Mouse (Mus musculus): ENCODE results near the gene Pitpnm3. TPM values are rescaled to one million over a fixed set of nuclear protein-coding genes. Genes with fewer than 3 reads are reported as not detected.

Gene Pitpnm3
- polyA plus RNA-seq, 1 experiment from 2014 or later, result 0.19 TPM

- no peaks in the 10 kb centered on the region for H3K36me3 ChIP-seq
- H3K9me3 ChIP-seq (replicated peaks), result no peaks in the 10 kb centered on the region
- H3K27me3 ChIP-seq (replicated peaks), result peaks cover 24% of the 10 kb centered on the region
- no peak overlapping the region for H3K9ac ChIP-seq
- ATAC-seq, result no peak
- H3K4me2 ChIP-seq, result no peak overlapping the region
- H3K27ac ChIP-seq, result no peak overlapping the region
- no peak overlapping the region for H3K4me3 ChIP-seq
- WGBS (ENCODE audit: insufficient replicate concordance), result 79% methylated on average over 9 of the region's 9 CpGs
- H3K4me1 ChIP-seq, result peaks cover 16% of the 10 kb centered on the region; the same call in 1 of the 2 replicates
Measured at GRCm38 (mm10) chr11:72026516-72026915, 109.1 kb downstream of the Pitpnm3 start.

DNA sequence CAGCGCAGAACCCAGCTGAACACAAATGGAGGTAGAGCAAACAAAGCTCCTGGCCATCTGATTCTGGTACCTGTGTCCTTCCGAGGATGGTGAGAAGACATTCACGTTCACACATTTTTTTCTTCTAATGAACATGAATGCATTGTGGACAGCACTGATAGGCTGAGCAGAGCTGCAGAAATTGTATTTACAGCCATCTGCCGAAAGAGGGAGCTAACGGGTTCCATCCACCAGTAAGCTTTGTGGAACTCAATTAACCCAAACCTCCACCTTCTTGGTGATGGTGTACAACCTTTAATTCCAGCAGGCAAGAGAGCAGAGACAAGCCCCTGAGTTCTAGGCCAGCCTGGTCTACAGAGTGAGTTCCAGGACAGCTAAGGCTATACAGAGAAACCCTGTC lies 109.7 kb downstream of the Pitpnm3 start:
- Histone ChIP-seq H3K9ac (no peak overlapping the region), H3K27me3 (replicated peaks) (peaks cover 24% of the 10 kb centered on the region), H3K27ac (no peak overlapping the region), H3K4me2 (no peak overlapping the region), H3K4me3 (no peak overlapping the region), H3K36me3 (no peaks in the 10 kb centered on the region), H3K9me3 (replicated peaks) (no peaks in the 10 kb centered on the region), H3K4me1 (peaks cover 16% of the 10 kb centered on the region; the same call in 1 of the 2 replicates)
- WGBS (ENCODE audit: insufficient replicate concordance), result 23% methylated on average over 5 of the region's 5 CpGs
- ATAC-seq, result no peak

GRCm38 (mm10) chr11:72024193-72024781 lies 111.3 kb downstream of the Pitpnm3 start:
- H3K27ac ChIP-seq, result no peak overlapping the region
- H3K4me1 ChIP-seq, result peaks cover 16% of the 10 kb centered on the region; the same call in 1 of the 2 replicates
- H3K9me3 ChIP-seq (replicated peaks), result no peaks in the 10 kb centered on the region
- H3K27me3 ChIP-seq (replicated peaks), result peaks cover 9% of the 10 kb centered on the region
- WGBS (ENCODE audit: insufficient replicate concordance), result 32% methylated on average over 5 of the region's 5 CpGs
- no peak overlapping the region for H3K4me2 ChIP-seq
- no peak overlapping the region for H3K9ac ChIP-seq
- no peak overlapping the region for H3K4me3 ChIP-seq
- ATAC-seq, result peak; percentile 19; the same call in 1 of the 2 replicates
- H3K36me3 ChIP-seq, result no peaks in the 10 kb centered on the region

GRCm38 (mm10) chr11:72023581-72023980 lies 112.0 kb downstream of the Pitpnm3 start:
- Histone ChIP-seq H3K36me3 (no peaks in the 10 kb centered on the region), H3K27me3 (replicated peaks) (peaks cover 2% of the 10 kb centered on the region; the same call in 1 of the 2 replicates), H3K9ac (no peak overlapping the region), H3K27ac (no peak overlapping the region), H3K9me3 (replicated peaks) (no peaks in the 10 kb centered on the region), H3K4me3 (no peak overlapping the region), H3K4me2 (no peak overlapping the region), H3K4me1 (peaks cover 16% of the 10 kb centered on the region; the same call in 1 of the 2 replicates)
- 31% methylated on average over 10 of the region's 10 CpGs for WGBS (ENCODE audit: insufficient replicate concordance)
- ATAC-seq, result no peak

DNA sequence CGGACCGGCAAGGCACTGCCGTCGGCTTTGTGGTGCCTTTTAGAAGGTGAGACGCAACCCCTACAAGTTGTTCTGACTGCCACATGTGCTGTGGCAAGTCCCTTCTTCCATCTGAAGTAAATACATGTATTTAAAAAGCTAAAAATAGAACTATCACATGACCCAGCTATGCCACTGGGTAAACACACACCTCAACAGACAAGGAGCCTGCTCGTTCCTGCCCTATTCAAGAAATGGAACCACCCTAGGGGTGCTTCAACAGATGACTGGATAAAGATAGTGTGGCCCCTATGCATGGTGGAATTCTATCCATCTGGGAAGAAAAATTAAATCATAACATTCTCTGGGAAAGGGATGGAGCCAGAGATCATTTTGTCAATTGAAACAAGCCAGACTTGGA lies 112.8 kb downstream of the Pitpnm3 start:
- Histone ChIP-seq H3K4me2 (no peak overlapping the region), H3K9me3 (replicated peaks) (no peaks in the 10 kb centered on the region), H3K27me3 (replicated peaks) (no peaks in the 10 kb centered on the region), H3K4me3 (no peak overlapping the region), H3K27ac (no peak overlapping the region), H3K4me1 (peaks cover 16% of the 10 kb centered on the region; the same call in 1 of the 2 replicates), H3K36me3 (no peaks in the 10 kb centered on the region), H3K9ac (no peak overlapping the region)
- no peak for ATAC-seq
- 74% methylated on average over 6 of the region's 6 CpGs for WGBS (ENCODE audit: insufficient replicate concordance)

- WGBS (ENCODE audit: insufficient replicate concordance), result 30% methylated on average over 4 of the region's 4 CpGs
- Histone ChIP-seq H3K36me3 (no peaks in the 10 kb centered on the region), H3K4me2 (no peak overlapping the region), H3K9ac (no peak overlapping the region), H3K9me3 (replicated peaks) (no peaks in the 10 kb centered on the region), H3K27me3 (replicated peaks) (no peaks in the 10 kb centered on the region), H3K4me1 (peaks cover 16% of the 10 kb centered on the region; the same call in 1 of the 2 replicates), H3K4me3 (no peak overlapping the region), H3K27ac (no peak overlapping the region)
- peak; percentile 78 for ATAC-seq
Measured at GRCm38 (mm10) chr11:72021015-72021414, 114.6 kb downstream of the Pitpnm3 start.

DNA sequence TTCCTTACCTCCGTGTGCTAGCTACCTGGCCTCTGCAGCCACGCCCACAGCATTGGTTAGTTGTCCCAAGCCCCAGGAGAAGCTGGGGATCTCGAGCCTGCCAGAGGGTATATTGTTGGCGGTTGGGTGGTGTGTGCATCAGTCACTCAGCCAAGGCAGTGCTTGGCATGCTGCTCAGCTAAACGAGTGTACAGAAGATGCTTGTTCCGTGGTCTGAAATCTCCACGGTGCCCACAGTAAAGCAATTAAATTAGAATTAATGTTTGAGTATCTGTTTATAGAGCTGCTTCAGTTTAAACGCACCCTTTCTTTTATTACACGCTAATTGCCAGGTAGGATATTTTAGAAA lies 118.4 kb downstream of the Pitpnm3 start:
- 59% methylated on average over 9 of the region's 9 CpGs for WGBS (ENCODE audit: insufficient replicate concordance)

GRCm38 (mm10) chr11:72016518-72017252 lies 118.9 kb downstream of the Pitpnm3 start:
- Histone ChIP-seq H3K27me3 (replicated peaks) (peaks cover 3% of the 10 kb centered on the region), H3K36me3 (no peaks in the 10 kb centered on the region), H3K9ac (no peak overlapping the region), H3K9me3 (replicated peaks) (no peaks in the 10 kb centered on the region), H3K4me1 (peaks cover 2% of the 10 kb centered on the region; the same call in 1 of the 2 replicates), H3K27ac (no peak overlapping the region), H3K4me3 (no peak overlapping the region), H3K4me2 (no peak overlapping the region)
- ATAC-seq, result no peak
- 56% methylated on average over 13 of the region's 13 CpGs for WGBS (ENCODE audit: insufficient replicate concordance)

More for the DNA sequence above, 118.4 kb downstream of the Pitpnm3 start:
- H3K4me2 ChIP-seq, result no peak overlapping the region
- no peaks in the 10 kb centered on the region for H3K9me3 ChIP-seq (replicated peaks)
- no peak overlapping the region for H3K27ac ChIP-seq
- no peaks in the 10 kb centered on the region for H3K36me3 ChIP-seq
- peaks cover 5% of the 10 kb centered on the region; the same call in 1 of the 2 replicates for H3K4me1 ChIP-seq
- no peak overlapping the region for H3K9ac ChIP-seq
- no peak overlapping the region for H3K4me3 ChIP-seq
- H3K27me3 ChIP-seq (replicated peaks), result no peaks in the 10 kb centered on the region; the same call in 1 of the 2 replicates
- ATAC-seq, result no peak

DNA sequence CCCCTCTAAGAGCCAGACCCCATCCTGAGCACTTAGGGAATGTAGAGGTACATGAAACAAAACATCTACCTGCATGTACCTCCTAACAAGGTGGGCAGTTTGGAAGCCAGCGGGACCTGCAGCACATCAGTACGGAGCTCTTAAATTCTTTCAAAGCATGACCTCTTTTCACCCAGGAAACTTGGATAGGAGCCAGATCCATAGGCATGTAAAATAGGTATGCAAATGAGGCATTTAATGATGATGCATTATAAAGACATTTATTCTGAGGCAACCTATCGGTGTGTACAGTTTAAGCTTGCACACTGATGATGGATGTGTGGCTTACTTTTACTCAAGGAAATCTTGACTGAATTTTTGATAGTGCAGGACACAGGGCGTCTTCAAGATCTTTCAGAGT lies 120.9 kb downstream of the Pitpnm3 start:
- 76% methylated on average over 4 of the region's 4 CpGs for WGBS (ENCODE audit: insufficient replicate concordance)
- no peak overlapping the region for H3K9ac ChIP-seq
- no peaks in the 10 kb centered on the region for H3K36me3 ChIP-seq
- peaks cover 4% of the 10 kb centered on the region for H3K27me3 ChIP-seq (replicated peaks)
- no peak for ATAC-seq
- H3K4me1 ChIP-seq, result 0 out of 2 replicates have a peak, but pooled peaks cover 4% of the 10 kb centered on the region
- no peak overlapping the region for H3K27ac ChIP-seq
- no peaks in the 10 kb centered on the region for H3K9me3 ChIP-seq (replicated peaks)
- H3K4me2 ChIP-seq, result no peak overlapping the region
- no peak overlapping the region for H3K4me3 ChIP-seq

GRCm38 (mm10) chr11:72011955-72012354 lies 123.6 kb downstream of the Pitpnm3 start:
- H3K27ac ChIP-seq, result no peak overlapping the region
- no peak overlapping the region for H3K9ac ChIP-seq
- no peak overlapping the region for H3K4me2 ChIP-seq
- H3K4me3 ChIP-seq, result no peak overlapping the region
- 0 out of 2 replicates have a peak, but pooled peaks cover 4% of the 10 kb centered on the region for H3K4me1 ChIP-seq
- peaks cover 4% of the 10 kb centered on the region for H3K27me3 ChIP-seq (replicated peaks)
- no peak for ATAC-seq
- 64% methylated on average over 1 of the region's 1 CpGs for whole genome bisulfite sequencing (ENCODE audit: insufficient replicate concordance)
- no peaks in the 10 kb centered on the region for H3K36me3 ChIP-seq
- H3K9me3 ChIP-seq (replicated peaks), result no peaks in the 10 kb centered on the region

DNA sequence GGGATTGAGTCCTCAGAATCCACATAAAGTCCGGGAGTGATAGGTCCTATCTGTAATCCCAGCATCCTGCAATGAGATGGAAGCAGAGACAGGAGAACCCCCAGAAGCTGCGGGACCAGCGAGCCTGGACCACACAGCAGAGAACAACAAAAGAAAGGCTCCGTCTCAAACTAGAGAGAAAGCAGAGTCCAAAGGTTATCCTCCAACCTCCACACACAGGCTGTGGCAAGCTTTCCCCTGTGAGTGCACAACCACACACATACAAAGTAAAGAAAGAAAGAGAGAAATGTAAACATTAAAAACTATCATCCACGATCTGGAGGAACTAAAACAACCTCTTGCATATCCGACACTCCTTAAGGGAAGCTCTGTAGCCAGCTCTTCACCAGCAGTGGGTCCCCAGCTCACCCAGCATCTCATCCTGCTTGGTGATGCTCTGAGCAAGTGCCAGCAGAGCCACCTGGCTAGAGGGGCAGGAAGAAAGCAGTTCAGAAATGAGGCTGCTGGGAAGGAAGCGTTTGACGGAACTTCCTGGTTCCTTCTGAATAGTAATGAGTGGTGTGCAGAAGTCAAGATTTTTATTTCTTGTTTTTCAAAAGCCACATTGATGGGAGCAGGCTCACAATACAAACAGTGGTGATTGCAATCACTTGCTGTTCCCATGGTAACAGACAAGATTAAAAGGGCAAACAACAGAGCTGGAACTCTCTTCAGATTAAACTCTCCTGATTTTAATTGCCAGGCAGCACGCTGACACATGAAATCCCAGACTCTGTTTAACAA lies 124.4 kb downstream of the Pitpnm3 start:
- WGBS (ENCODE audit: insufficient replicate concordance), result 37% methylated on average over 9 of the region's 9 CpGs
- Histone ChIP-seq H3K4me3 (no peak overlapping the region), H3K9ac (no peak overlapping the region), H3K4me2 (no peak overlapping the region), H3K27me3 (replicated peaks) (peaks cover 4% of the 10 kb centered on the region), H3K36me3 (no peaks in the 10 kb centered on the region), H3K4me1 (0 out of 2 replicates have a peak, but pooled peaks cover 4% of the 10 kb centered on the region), H3K27ac (no peak overlapping the region), H3K9me3 (replicated peaks) (no peaks in the 10 kb centered on the region)
- ATAC-seq, result no peak

- no peak for ATAC-seq
- H3K9me3 ChIP-seq (replicated peaks), result no peaks in the 10 kb centered on the region
- H3K4me3 ChIP-seq, result no peak overlapping the region
- 34% methylated on average over 5 of the region's 5 CpGs for WGBS (ENCODE audit: insufficient replicate concordance)
- peaks cover 4% of the 10 kb centered on the region for H3K27me3 ChIP-seq (replicated peaks)
- no peak overlapping the region for H3K4me2 ChIP-seq
- H3K36me3 ChIP-seq, result no peaks in the 10 kb centered on the region
- 0 out of 2 replicates have a peak, but pooled peaks cover 4% of the 10 kb centered on the region for H3K4me1 ChIP-seq
- H3K9ac ChIP-seq, result no peak overlapping the region
- no peak overlapping the region for H3K27ac ChIP-seq
Measured at GRCm38 (mm10) chr11:72010367-72010766, 125.2 kb downstream of the Pitpnm3 start.
